Mouse (Mus musculus) fat pad, adult 2 months (tissue): ENCODE measurements around the gene Nrde2.

ENCODE experiments used
- DNase-seq: peaks from one replicate; pipeline ENCODE4 v3.0.0-alpha.2; 2011; ENCODE audit warnings: low read depth, low spot score; ENCODE audit errors: extremely low read depth

The Nrde2 gene

DNA sequence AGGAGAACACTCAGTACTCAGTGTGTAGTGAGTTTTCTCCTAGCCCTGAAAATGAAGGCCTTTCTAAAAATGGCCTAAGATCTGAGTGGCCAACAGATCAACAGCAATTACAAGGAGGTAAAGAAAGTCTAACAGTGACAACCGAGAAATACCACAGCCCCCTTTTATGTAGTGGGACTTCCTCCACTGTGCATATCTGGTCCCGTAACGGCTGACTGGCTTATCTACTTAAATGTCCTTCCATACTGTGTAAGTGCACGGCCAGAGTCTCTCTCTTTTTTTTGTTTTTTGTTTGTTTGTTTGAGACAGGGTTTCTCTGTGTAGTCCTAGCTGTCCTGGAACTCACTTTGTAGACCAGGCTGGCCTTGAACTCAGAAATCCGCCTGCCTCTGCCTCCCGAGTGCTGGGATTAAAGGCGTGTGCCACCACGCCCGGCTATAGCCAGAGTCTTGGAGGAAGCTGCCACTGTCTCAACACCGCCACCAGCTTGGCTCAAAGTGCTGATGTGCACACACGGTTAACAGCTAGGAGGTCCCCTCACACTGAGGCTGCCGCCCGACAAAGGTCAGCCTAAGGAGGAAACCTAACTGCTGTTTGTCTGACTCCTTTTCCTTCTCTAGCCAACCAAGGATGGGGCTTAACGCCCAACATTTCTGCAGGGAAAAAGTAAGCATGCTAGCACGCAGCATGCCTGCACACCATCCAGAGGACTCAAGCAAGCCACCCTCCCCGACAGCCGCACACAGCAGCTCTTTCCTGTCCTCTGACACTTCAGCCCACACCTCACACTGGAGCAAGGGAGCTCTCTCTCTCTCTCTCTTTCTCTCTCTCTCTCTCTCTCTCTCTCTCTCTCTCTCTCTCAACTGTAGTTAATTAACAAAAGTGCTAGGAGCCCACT lies 32.2 kb downstream of the Nrde2 start:
- no peak for DNase-seq

- DNase-seq: no peak
These were observed 34.3 kb downstream of the Nrde2 start for GRCm38 (mm10) chr12:100124913-100125798.

- no peak for DNase-seq
These were observed 36.0 kb downstream of the Nrde2 start for GRCm38 (mm10) chr12:100123476-100123875.

GRCm38 (mm10) chr12:100122921-100123381 lies 36.5 kb downstream of the Nrde2 start:
- peak; percentile 23 for DNase-seq

DNA sequence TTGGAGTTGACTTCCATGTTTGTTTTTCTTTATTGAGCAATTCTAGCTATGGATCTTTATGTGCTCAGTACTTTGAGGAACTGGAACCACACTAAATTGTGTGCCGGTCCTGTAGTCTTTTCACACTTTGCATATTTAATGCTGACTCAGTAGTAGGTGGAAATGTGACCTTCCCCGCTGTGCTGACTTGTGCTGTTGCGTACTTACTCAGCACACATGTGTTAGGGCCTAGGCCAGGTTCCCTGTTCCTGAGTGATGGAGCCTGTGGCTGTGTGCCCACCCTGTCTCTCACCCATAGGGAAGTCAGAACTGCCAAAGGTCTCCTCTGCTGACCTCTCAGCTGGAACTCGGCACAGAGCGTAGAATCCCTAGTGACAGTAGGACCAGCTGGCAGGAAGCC lies 43.5 kb downstream of the Nrde2 start:
- no peak for DNase-seq

DNA sequence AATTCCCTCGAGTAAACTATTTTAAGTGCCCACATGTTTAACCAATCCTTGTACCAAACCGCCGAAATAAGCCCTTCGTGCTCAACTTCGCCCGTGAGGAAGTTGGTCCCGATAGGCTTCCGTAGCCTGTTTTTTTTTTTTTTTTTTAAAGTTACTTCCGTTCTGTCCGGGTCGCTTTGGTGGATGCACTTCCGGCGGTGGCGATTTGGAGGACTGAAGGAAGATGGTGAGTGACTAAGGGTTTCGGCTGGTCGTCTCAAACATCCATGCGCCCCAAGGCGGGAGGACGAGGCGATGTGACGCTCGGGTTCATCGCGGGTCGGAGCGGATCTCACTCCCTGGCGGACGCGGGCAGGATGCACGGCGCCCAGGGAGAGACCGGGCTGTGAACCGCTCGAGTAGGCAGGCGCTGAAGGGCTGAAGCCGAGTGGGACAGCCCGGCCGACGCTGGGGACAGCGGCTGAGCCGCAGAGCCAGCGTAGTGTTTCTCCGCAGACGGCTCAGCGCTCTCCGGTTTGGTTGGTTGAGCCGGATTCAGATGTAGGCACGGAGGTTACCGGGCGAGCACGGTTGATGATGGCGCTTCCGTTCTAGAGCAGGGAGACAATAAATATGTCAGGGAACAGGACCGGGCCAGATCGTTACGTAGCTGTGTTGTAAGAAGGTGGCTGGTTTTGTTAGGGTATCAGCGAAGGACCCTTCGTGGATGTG lies 49.3 kb downstream of the Nrde2 start, which contains the start of gene Psmc1:
Psmc1 (plus strand) TSS at position 169 of the 711 bp plus-strand sequence.
- DNase-seq: peak; percentile 46

- DNase-seq: no peak
These were observed 52.0 kb downstream of the Nrde2 start for GRCm38 (mm10) chr12:100107436-100107835.

DNA sequence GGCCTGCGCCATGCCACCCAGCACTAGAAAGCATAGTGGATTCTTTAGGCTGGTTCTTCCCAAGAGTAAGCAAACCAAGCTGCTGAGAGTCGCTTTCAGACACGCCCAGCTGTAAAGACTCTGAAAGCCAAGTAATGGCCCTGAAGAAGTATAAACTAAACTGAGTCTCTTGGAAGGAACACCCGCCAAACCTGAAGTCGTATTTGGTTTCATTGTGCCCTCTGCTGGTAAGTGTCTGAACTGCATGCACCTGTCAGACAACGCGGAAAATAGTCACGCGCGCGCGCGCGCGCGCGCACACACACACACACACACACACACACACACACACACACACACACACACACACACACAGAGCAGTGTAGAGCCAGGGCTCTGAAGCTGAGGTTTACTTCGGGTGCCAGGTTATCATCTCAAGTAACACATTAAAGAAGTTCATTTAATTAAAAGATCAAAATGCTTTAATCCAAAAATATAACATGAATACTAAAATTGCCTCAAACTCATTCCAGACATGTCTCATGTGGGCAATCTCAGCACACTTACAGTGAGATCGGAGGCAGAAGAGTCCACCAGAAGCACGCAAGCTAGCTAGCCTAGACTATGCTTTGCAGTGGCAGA lies 53.1 kb downstream of the Nrde2 start:
- DNase-seq: no peak

DNA sequence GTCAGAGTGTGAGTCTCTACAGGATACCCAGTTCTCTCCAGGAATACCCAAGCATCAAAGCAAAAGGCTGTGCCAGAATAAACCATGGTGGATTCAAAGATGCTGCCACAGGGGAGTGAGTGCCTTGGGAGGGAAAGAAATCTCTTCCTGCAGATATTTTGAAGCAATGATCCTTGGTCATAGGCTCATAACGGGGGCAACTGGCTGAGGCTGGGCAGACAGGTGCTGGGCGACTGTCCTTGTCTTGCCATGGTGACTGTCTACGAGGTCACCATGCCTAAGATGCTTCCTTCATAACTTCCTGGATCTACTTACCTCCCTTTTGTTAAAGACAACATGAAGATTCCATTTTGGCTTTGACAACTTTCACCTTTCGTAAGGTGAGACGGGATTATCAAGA lies 54.9 kb downstream of the Nrde2 start:
- no peak for DNase-seq

GRCm38 (mm10) chr12:100101651-100102050 lies 57.8 kb downstream of the Nrde2 start:
- no peak for DNase-seq

GRCm38 (mm10) chr12:100100707-100101030 lies 58.8 kb downstream of the Nrde2 start:
- DNase-seq: no peak

- DNase-seq: no peak
These were observed 59.3 kb downstream of the Nrde2 start for GRCm38 (mm10) chr12:100099971-100100706.

DNA sequence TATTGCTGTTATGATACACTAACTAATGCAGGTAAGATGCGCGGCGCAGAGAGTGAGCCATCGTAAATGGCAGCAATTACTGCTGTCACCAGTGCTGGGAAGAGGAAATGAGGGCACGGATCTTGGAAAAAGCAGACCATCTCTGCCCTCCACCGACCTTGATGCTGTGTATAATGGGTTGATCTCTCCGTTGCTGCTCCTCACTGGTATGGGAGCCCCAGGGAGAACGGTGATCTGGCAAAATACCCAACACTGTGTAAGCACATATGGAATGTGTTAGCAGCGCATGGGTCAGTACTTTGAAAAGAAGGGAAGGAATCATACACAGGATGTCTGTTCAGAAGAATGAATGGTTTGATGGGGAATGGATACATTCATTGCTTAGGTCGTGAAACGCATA lies 66.4 kb downstream of the Nrde2 start:
- DNase-seq: no peak

- DNase-seq: no peak
These were observed 68.7 kb downstream of the Nrde2 start for GRCm38 (mm10) chr12:100090750-100091149.

- no peak for DNase-seq
These were observed 70.2 kb downstream of the Nrde2 start for GRCm38 (mm10) chr12:100089265-100089664.

DNA sequence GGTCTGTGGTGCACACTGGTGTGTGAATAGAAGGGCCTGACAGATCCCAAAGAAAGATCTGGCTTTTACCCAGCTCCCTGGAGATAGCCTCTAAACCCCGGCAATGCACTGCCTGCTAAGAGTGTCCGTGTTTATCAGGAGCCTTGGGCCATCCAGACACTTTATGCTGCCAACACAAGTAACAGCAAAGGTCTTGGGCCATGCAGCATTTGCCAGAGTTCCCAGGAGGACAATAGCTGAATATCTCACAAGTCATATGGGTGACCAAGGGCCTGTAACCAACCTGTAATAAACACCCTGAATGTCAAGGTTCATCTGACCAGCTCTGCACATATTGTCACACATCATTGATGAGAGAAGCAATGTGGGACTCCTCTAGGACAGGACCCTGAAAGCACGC lies 71.4 kb downstream of the Nrde2 start:
- no peak for DNase-seq

GRCm38 (mm10) chr12:100079636-100080286 lies 79.7 kb downstream of the Nrde2 start:
- DNase-seq: no peak

DNA sequence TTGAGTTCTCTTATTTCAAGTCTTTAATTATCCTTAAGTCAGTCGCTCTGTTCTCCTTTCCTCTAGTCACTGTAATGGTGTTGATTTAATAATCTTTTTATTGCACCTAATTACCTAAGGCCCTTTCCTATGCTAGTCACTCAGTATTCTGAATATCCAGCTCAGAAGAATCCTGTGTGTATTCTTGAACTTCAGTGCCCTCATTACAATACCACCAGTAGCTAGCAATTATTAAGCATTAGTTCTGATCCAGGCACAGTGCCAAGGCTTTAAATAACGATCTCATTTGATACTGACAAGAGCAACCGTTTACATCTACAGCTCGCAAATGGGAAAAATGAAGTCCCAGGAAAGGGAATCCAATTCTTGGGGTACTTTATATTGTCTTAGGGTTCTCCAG lies 83.7 kb downstream of the Nrde2 start:
- no peak for DNase-seq
